Mouse (Mus musculus): ENCODE results near the gene Tyrp1.

Tyrp1 gene

GRCm38 (mm10) chr4:80895278-80895894 lies 61.5 kb downstream of the Tyrp1 start:
- no peak for DNase-seq (ENCODE audit: low spot score in 2 of 2)
